Mouse (Mus musculus): Measurements from ENCODE around the gene Clpp.

Gene Clpp

DNA sequence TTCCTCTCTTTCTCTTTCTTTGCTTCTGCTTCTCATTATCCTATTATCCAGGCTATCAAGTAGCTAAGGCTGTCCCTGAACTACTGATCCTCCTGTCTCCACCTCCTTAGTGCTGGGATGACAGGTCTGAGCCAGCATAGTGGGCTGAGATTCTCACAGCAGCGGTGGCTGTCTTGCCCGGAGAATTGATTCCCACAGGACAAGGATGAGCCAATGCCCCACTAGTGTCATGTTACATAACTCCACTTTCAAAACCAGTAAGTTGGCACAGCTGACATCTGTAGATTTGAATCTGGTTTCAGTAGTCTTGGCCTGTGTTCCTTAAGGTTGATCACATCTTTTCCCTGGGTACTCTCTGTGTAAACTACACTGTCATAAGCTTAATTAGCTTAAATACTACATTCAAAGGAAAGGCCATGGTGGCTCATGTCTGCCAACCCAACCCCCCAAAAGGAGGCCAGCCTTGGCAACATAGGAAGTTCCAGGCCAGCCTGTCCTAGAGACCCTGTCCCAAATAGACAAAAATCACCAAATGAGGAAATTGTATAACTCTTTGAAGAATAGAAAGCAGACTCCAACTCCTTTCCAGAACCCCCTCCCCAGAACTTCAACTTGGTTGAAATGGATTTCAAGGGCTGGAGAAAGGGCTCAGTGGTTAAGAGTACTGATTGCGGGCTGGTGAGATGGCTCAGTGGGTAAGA lies 3.9 kb upstream of the Clpp start:
- no peak for DNase-seq (ENCODE audit: low spot score)

DNA sequence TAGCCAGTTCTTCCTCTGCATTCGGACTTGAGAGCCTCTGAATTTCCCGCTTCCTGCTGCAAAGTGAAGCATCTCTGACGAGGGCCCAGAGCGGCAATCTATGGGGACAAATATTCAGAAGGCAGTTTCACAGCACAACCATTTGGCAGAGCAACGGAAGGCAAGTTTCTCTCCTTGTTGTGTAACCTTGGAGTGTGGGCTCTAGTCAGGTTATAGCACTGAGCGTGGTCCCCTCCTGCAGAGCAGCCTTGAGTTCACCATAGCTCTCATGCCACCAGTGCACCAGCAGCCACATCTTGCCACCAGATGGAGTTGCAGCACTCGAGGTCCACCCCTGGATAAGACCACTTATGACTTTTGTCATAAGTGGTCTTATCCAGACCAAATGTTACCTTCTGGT lies 1.7 kb upstream of the Clpp start:
- no peak for DNase-seq (ENCODE audit: low spot score)

DNA sequence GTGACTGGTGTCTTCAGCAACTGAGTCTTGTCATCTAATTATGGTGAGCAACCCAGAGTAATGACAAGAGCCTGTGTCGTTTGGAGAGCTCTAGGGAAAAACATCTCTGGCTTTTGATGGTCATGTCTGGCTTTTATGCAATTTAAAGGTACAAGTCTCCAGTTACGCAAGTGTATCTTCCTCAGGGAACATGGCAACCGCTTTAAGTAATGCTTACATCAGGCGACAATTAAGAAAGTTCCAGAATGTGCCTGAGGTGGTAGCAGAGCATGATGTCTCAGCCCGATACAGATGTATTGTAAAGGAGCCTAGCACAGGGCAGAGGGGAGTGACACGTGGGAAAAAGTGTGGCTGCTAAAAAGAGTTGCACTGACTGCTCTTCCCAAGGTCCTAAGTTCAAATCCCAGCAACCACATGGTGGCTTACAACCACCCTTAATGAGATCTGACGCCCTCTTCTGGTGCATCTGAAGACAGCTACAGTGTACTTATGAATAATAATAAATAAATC lies 1.1 kb upstream of the Clpp start:
- DNase-seq (ENCODE audit: low spot score), result no peak

DNA sequence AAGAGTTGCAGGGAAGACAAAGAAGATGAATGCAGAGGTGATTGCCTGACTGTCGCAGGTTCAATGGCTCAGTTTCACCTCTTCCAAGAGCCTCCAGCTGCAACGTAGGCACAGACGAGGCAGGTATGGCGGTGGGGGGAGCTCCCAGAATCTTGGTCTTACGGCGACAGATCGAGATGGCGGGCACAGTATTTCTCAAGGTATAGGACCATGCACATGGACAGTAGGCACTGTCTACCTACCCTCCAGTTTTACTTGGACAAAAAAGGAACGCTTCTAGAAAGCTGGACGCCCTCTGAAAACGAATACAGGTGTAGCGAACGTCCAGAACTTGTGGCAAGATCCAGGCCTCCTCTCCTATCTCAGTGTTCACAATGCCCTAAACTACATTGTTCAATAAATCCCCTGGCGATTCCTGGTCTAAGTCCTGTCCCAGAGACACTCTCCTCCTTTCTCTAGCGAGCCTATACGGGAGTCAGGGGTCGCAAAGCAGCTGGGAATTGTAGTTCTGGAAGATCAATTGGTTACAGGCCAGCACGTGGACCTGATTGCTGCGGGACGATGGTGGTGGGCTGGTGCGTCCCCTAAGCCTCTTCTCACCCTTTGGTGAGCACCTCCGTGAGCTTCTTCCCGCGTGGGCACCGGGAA lies 514 bp upstream of the Clpp start:
- no peak for DNase-seq (ENCODE audit: low spot score)

DNA sequence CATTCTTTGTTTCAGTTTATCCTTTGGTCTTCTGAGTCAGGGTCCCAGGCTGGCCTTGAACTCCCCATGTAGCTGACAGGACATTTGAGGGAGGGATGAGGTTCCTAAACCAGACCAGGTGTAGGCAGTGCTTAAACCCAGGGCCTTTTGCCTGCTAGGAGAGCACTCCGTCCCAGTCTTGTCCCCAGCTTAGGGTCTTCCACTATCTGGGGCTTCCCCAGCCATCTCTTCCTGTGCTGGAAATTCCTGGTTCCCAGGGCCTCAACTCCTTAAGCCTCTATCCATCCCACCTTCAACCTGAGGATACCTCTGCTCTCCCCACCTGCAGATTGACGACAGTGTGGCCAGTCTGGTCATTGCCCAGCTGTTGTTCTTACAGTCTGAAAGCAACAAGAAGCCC lies 861 bp downstream of the Clpp start:
- no peak for DNase-seq (ENCODE audit: low spot score)

DNA sequence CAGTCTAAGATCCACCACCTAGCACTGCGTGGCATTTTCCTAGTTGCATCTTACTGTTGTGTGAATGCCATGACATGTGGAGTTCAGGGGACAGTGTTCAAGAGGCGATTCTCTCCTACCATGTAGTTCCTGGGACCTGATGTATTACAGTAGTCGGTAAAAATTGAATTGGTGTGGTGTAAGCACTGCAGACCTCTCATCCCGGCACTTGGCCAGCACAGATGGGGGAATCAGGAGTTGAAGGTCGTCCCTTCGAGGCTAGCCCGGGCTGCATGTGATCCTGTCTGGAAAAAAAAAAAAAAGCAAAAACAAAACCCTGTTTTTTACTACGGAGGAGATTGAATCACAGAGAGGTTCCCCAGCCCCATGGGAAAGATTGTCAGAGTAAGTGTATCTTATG lies 4.9 kb downstream of the Clpp start:
- no peak for DNase-seq (ENCODE audit: low spot score)

DNA sequence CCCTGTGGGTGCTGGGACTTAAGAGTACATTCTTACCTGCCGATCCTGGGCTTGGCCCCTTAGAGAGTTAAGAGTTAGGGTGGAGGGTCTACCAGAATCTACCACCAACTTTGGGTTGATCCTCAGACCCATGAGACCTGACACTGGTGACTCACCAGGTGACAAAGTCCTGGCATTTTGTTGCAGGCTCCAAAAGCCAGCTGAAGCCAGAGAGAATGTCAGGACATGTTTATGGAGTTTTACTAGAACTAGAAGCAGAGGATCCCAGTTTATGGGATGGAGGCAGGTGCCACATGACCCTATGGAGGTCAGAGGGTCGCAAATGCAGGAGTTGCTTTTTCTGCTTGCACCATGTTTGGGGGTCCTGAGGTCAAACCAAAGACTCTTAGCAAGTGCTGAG lies 6.4 kb downstream of the Clpp start:
- no peak for DNase-seq (ENCODE audit: low spot score)

DNA sequence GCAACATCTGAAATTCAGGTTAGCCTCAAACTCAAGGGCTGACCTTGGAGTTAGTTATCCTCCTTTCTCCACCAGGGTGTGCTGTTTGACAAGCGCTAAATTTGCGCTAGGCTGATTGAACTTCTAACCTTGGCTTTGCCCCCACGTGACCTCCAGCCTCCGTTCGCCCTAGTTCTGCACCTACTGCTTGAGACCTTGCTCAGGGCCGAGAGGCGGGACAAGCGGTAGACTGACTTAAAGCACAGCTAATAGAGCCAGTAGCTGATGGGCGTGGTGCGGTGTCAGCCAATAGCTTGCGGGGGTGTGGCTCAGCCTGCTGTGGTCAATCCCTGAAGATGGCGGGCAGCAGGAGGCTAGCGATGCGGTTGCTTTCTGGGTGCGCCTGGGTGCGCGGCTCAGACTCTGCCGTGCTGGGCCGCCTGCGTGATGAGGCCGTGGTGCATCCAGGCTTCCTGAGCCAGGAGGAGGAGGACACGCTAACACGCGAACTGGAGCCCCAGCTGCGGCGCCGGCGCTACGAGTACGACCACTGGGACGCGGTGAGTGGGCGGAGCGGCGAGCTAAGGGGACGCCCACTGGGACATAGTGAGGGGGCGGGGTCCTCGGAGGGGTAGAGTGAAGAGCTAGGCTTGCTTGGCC lies 7.0 kb downstream of the Clpp start, which contains the start of gene Alkbh7:
Gene Alkbh7 (plus strand): TSS at position 311 of the 639 bp plus-strand sequence.
- DNase-seq (ENCODE audit: low spot score), result peak; percentile 85

DNA sequence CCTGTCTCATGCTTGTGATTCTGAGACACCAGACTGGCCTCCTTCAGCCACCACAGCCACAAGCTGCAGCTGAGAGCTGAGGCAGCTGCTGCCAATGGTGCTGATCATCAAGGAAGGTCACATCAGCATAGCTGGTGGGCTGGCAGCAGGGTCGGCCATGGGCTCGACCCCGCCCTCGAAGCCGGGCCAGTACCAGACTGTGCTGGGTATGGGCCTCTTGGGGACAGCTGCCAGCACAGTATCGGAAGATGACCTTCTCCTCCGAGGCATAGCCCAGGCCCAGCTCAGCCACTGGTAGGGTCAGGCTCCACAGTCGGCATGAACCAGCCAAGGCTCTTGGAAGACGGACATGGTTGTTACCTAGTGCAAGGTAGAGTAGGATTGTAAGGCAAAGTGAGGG lies 9.3 kb downstream of the Clpp start:
- DNase-seq (ENCODE audit: low spot score), result no peak

DNA sequence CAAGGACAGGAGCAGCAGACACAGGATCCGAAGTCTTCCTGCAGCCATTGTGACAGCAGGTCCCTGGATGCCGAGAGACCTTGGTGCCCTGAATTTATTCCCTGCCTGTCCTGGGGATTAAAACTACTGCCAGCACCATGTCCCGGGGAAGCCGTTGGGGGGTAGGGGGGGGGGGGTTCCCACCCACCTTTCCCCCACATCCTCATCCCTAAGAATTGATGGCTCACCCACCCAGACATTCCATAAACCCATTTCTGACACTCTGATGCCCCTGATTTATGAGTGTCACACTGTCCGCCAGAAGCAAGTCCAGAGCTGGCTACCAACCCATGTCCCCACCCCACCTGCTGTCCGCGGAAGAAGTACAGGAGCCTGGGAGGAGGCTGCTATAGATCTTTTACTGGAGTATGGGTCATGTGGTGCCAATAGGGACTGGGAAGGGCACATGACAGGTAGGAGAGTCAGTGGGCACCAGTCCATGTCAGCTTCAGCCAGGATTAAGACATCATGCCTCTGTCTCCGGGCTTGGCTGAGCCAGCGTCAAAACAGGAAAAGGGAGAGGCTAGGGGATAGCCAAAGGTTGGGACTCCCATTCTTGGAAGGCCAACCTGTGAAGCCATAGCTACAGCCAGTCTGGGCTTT lies 10.0 kb downstream of the Clpp start, which contains the start of gene Pspn:
Gene Pspn (minus strand): TSS at position 51 of the 642 bp plus-strand sequence.
- no peak for DNase-seq (ENCODE audit: low spot score)

DNA sequence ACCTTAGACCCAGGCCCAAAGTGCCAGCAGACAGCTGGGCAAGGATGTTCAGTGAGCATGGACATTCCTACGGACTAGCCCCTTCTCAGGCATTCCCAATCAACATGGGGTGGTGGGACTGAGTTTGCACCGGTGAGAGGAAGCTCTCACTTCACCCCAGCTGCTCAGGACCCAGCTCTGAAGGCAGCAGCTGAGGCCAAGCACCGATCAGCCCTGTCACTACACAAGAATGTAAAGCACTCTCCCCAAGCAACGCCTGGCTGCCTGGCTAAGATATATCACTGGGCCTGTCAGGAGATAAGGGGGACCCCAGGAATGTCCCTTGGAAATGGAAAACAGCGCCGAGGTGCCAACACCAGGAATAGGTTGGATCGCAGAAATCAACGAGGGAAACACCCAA lies 11.1 kb downstream of the Clpp start:
- DNase-seq (ENCODE audit: low spot score), result no peak

DNA sequence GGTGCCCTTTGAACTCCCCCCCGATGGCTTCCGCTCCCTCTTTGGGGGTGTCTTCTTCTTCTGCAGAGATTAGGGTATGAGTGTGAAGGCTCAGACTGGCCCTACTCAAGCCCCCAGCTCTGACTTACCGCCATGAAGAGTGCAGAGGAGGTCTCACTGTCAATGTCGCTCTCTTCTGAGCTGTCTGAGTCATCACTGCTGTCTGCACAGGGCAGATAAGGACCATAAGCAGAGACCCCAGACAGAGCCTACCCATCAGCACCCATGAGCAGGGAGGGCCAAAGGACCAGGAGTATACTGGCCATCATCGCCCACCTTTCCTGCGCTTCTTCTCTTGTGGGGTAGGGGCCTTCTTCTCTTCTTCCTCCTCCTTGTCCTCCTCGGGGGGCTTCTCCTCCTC lies 13.9 kb downstream of the Clpp start:
- no peak for DNase-seq (ENCODE audit: low spot score)

DNA sequence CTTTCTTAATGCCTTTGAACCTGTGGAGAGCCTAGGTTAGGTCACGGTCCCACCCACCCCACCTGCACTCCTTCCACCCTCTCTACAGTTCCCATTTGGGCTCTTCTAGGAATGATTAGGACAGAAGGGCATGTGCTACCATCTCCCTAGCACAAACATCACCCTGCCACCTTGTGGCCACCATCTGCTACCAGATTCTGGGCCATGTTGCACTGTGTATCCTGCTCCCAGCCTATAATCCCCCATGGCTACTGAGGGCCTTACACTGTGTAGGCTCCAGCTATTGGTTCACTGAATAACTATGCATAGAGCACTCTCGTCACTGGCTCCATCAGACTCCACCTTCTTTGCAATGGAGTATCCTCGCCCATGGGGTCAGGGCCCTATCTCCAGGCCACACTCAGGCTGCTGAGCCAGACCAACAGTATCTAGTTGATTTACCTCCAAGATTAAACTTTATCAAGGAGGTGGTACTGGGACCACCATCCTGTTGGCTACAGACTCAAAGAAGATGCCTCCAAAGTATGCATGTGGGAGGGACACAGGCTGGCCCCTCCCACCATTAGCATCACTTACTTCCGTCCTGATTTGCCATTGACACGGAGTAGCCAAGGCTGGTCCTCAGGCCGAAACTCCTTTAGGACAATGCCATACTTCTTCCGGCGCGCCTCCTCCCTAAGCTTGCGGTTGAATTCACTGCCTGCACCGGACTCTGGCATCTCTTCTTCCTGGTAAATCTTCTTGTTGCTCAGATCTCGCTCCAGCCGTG lies 17.2 kb downstream of the Clpp start:
- no peak for DNase-seq (ENCODE audit: low spot score)

DNA sequence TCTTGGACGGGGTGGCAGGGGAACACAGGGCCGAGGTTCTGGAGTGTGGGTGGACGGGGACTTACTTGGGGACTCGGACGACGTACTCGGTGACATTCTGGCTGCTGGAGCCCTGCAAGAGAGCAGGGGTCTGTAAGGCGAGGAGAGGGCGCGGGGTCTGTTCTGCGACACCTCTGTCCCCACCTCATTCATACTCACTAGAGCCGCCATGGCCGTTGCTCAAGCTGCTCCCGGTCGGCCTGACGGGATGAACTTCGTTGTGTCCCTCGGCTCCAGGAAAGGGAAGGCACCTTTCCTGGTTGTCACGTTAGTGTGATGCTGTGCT lies 20.8 kb downstream of the Clpp start:
- DNase-seq (ENCODE audit: low spot score), result no peak

DNA sequence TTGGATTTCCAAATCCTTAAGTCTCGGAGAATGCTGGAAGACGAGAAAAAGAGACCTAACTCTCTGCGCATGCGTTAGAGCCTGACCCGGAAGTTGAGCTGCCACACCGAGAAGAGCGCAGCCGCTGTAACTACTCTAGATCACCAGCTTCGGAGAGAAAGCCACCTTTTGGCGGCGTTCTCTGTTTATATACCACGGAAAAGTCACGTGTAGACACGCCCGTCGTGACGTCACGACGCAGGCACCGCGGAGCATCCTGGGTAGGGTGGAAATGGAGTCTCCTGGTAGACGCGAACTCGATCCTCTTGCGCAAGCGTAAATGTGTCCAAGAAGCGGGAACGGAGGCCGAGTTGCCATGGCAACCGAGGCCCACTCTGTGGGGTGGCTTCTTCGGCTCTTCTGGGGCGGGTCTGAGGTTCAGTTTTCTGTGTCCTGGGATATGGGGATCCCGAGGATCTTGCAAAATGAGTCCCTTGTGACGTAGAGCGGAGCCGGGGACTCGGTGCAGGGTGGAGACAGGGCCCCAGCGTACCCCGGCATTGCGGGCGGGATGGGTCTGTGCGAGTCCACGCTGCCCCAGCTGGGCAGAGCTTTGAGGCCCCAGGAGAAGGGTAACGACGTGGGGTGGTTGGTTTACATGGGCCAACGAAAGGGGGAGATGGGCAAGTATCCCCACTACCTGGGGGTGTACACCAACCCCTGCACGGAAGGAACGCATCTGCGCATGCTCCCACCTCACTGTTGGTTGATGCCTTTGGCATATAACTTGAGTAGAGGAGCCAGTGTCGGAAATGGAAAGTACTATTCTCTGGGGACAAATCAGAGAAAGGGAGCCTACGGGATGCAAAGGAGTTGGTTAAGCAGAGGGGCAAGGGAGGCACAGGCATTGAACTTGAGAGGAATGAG lies 21.4 kb downstream of the Clpp start, which contains the start of the genes Gtf2f1 and Gm17949:
Gene Gtf2f1 (minus strand): TSS at position 53 of the 906 bp plus-strand sequence.
Gene Gm17949 (plus strand): TSS at position 234 of the 906 bp plus-strand sequence.
- peak; percentile 82 for DNase-seq (ENCODE audit: low spot score)

DNA sequence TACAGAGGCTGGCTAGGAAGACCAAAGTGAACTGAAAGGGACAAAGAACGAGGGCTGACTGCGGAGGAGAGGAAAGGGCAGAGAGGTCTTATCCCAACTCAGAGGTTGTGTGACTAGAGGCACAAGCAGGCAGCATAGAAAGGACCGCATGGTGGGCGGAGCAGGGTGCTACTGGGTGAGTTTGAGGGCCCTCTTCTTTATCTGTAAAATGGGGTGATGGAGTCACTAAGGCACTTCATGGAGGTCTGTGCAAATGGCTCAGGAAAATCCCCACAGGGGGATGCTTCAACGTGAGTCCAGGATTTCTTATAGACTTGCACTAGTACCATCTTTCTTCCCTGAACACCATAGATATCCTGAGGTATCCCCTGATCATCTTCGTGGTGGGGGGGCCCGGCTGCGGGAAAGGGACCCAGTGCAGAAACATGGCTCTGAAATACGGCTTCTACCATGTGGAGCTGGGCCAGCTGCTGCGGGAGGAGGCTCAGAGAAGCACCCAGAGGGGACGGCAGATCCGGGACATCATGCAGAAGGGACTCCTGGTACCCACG lies 22.2 kb downstream of the Clpp start:
- no peak for DNase-seq (ENCODE audit: low spot score)

DNA sequence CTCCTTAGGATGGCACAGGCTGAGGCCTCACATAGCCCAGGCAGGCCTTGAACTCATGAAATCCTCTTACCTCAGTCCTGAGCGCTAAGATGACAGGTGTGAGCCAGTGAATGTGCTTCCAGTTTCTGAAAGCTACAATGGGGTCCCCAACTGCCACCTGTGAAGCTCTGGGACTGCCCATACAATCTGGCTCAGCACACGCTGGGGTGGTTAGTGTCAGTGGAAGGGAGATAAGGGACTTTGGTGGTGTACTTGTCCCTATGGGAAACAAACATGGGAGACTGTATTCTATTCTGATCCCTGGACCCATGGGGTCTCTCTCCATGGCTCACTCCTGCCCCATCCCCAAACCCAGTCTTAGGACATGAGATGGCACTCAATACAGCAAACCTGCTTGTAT lies 29.6 kb downstream of the Clpp start:
- no peak for DNase-seq (ENCODE audit: low spot score)

DNA sequence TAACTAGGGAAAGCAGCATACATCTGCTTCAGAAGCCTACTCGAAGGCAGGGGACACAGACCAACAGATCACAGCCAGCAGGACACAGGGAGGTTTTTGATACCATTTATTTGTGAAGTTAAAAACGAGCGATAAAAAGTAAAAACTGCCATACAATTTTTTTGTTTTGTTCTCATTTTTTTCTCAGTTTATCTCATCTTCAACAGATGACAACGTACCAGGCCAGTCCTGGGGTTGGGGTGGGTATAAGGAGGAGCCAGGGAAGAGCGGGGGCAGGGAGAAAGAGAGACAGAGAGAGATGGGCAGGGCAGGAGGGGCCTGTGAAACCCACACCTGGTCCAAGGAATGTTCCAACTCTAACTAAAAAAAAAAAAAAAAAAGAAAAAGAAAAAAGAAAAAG lies 30.9 kb downstream of the Clpp start:
- DNase-seq (ENCODE audit: low spot score), result no peak

DNA sequence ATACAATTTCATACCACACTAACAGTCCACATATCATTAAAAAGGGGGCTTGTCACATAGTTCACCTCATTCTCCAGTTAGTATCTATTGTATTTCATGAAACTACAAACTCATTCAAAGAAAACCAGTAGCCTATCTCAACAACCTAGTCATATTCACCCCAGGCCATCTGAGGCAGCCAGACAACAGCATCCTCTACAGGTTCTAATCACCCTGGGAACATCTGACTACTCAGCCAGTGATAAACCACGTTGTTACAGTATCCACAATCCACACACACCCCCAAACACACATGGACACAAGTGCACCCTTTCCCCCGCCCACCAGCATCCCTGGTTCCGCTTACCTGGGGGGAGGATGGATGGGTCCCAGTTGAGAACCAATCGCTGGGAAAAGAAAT lies 37.4 kb downstream of the Clpp start:
- DNase-seq (ENCODE audit: low spot score), result no peak

DNA sequence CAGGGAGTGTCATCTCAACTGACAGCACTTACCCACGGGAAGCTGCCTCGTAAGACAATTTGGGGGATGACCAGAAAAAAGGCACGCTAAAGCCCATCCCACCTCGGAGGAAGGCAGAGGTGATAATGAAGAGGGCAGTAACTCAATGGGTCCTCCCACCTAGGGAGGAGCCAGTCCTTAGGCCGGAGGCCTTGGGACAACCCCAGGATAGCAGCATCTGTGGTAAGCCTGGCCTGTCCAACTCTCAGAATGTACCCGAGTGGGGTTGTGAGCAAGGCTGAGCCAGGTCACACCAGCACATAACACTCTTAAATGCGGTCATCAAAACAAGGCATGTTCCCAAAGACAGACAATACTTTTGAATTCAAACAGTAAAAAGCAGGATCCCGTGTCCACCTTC lies 39.6 kb downstream of the Clpp start:
- DNase-seq (ENCODE audit: low spot score), result no peak

Data from urinary bladder, postnatal 25 days (tissue).